Mouse (Mus musculus): ENCODE results near the gene Igfbpl1.

Gene Igfbpl1

GRCm38 (mm10) chr4:45826275-45827040, at the start of gene Igfbpl1:
Igfbpl1 (minus strand) TSS chr4:45826923.
- in situ Hi-C loops (cut with MboI) = no loop called here

DNA sequence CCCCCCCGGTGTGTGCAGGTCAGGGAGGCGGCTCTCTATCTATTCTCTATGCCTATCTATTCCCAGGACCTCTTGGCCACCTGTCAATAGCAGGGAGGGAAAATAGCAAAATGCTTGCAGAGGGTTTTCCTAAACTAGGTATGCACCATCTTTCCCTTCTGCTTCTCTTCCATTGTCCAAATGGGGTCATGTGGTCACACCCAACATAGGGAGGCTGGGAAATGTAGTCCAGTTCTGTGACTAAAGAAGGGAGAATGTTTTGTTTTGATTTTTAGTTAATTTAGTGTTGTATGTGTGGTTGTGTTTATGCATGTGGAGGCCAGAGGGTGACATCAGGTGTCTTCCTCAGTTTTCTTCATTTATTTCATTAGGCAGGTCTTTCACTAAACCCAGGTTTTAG, 45.4 kb upstream of the Igfbpl1 start:
- in situ Hi-C loops (cut with MboI) = no loop called here

DNA sequence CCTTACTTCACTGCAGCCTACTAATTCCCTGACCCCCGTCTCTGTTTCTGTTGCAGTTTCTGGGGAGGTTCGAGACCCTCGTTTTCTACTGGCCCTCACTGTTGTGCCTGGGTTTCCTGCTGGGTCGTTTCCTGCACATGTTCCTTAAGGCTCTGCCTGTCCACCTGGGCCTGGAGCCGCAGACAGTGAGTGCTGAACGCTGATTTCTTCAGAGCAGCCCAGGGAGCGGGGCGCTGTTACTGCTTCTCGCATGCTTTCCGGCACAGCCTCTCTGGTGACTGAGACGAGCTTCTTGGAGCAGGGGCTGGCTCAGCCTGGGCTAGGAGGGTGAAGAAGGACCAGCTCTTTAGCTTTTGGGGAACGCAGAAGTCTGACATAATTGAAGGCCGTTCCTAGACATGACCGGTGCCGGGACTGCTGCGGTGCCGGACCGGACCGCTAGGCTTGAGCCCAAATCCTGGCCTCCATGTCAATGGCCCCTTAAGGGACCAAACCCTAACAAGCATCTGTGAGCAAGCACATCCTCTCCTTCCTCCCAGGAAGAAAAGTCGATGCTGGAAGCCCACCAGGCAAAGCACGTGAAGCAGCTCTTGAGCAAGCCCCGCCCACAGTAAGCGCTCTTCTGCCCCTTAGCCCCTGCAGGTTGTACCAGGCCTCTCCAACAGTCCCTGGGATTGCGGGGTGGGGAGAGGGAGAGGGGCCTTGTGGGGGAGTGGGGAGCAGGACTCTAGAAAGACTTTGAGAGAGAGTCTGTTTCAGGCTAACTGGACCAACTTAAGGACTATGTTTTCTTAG, 42.5 kb upstream of the Igfbpl1 start:
- in situ Hi-C loops (cut with MboI) = no loop called here

GRCm38 (mm10) chr4:45867416-45867815, 40.7 kb upstream of the Igfbpl1 start:
- in situ Hi-C loops (cut with MboI) = no loop called here

- in situ Hi-C loops (cut with MboI) = no loop called here
These were observed 34.4 kb upstream of the Igfbpl1 start for GRCm38 (mm10) chr4:45861160-45861559.

DNA sequence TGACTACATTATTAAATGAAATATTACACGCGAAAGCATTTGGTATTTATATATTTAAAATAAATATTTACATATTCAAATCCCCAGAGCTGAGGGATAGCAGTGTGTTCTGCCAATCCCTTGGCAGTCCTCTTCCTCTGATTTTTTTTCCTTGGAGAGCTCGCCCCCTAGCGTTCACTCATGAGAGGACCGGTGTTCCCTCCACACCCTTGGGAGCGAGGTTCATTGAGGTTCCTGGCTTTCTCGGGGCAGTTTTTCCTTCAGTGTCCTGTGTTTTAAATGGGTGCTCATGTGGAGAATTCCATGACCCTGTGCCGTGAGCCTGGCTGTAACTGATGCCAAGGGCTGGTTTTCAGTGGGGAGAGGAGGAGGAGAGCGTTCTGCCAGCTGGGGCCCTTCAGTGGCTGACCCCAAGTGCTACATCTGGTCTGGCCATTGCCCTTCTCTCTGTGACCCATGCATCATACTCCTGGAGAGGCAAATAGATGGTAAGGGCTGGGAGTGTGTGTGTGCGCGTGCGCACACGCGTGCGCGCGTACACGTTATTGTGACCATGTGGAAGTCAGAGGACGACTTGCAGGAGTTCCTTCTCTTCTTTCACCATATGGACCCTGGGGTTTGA, 29.2 kb upstream of the Igfbpl1 start:
- in situ Hi-C loops (cut with MboI) = no loop called here

- in situ Hi-C loops (cut with MboI) = no loop called here
These were observed 26.9 kb upstream of the Igfbpl1 start for GRCm38 (mm10) chr4:45853496-45854246.

GRCm38 (mm10) chr4:45851640-45852051, 24.9 kb upstream of the Igfbpl1 start:
- in situ Hi-C loops (cut with MboI) = no loop called here

- in situ Hi-C loops (cut with MboI) = no loop called here
These were observed 22.7 kb upstream of the Igfbpl1 start for GRCm38 (mm10) chr4:45849419-45849818.

DNA sequence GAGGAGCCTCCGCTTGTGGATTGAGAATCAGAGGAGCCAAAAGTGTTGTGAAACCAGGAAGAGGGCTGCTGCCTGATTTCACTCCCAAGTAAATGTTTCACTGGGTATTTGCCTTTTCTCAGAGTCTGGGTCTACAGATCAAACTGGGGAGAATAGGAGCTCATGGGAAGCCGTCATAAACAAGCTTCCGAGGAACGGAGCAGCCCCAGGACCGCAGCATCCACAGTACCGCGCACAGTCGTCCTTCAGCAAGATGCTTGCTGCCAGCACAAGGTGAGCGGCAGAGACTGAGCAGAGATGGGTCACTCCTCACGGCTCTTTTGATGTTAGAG, 22.1 kb upstream of the Igfbpl1 start:
- in situ Hi-C loops (cut with MboI) = no loop called here

DNA sequence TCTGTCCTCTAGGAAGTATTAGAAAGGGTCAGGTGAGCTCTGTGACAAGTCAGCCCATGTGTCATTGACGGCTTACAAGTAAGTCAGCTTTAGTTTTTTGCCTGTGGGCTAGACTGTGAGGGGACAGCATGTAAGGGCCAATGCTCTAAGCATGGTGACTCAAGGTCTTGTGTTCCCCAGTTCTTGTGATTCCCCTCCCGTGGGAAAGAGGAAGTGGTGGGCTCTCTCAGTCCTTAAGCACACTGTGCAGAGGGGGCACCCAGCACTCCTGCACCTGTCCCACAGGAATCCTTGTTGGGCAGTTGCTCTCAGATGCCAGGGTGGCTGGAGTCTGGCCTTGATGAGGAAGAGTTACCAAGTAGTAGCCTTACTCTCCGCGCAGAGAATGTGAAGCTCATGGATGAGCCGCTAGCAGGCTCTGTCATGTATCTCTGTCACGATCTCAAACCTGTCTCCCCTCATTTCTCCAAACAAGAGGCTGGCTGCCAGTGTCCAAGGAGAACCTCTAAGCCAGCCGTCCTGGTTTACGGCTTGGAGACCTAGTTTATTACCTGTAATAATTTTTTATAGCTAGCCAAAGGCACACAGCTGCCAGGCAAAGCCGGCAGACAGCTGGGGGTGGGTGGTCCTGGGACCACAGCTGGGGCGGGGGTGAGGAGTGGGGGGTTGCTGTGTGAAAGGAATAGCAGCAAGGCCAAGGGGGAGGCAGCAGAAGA, 21.5 kb upstream of the Igfbpl1 start, which contains the start of gene Stra6l:
Gene Stra6l, plus strand, starts transcription at position 556 of the 716 bp plus-strand sequence.
- in situ Hi-C loops (cut with MboI) = no loop called here

- in situ Hi-C loops (cut with MboI) = no loop called here
These were observed 19.5 kb upstream of the Igfbpl1 start for GRCm38 (mm10) chr4:45846263-45846662.

DNA sequence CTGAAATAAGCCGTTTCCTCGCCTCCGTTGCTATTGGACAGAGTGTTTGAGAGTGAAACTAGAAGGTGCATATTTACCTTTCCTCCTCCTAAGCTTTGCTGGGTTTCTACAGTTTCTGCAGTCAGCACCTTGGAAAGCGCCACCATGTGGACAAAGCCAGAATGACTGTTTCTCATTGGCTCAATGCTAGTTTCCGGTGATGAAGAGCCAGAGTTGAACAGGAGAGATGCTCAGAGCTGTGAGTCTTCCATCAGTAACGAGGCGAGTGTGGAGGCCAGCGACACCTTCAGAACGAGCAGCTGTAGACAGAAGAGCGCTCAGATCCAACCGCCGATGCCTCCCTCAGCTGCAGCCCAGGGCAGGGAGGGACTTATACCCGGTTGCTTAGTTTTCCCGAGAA, 17.6 kb upstream of the Igfbpl1 start:
- in situ Hi-C loops (cut with MboI) = no loop called here

DNA sequence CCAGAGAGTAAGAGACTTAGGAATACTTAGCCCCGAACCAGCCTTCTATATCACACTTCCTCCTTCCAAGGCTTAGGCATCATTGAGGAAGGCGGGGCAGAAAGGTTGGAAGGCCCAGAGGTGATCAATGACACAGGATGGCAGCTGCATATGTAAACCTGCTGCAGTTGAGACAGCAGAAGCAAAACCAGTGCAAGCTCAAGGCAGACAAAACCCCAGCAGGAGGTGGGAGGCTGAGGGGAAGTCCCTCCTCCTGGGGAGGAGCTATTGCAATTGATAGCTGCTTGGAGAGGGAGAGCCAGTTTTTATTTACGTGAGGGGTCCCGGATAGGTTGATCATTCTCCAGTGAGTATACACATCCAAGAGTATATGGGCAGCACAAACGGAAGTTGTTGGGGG, 6.7 kb upstream of the Igfbpl1 start:
- in situ Hi-C loops (cut with MboI) = no loop called here

- in situ Hi-C loops (cut with MboI) = no loop called here
These were observed 5.3 kb upstream of the Igfbpl1 start for GRCm38 (mm10) chr4:45831996-45832395.

DNA sequence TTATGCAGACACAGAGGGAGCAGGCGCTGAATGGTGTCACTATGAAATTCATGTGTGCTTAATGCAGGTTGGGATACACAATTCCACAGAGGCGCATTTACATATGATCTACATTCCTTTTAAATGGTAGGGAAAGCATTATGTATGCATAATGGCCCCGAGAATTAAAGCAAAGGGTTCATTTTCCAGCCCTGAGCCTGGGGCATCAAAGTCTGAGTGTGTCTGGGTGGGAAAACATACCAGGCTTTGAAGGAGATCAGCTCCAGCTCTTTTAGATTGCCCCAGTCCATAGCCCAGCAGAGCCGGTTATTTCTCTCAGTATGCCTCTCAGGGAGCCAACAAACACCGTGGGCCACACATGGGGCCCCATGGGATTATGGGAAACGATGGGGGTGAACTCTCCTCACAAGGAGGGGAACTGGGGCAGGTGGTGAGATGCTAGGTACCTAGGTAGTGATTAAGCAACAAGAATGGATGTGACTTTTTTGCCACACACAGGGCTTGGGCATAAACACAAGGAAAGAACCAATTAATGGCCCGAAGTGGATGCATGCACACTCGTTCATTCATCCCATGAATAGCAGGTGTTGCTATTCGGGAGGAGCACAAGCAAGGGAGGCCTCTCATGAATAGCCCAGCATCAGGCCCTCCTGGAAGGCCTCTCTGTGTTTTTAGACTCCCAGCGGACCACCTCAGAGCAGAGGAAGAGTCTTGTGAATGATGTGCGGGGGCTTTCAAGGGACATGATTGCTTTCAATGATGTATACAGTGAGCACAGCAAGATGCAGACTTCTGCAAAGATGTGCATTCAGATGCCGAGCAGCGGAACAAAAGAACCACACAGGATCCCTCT, 3.4 kb upstream of the Igfbpl1 start:
- in situ Hi-C loops (cut with MboI) = no loop called here

DNA sequence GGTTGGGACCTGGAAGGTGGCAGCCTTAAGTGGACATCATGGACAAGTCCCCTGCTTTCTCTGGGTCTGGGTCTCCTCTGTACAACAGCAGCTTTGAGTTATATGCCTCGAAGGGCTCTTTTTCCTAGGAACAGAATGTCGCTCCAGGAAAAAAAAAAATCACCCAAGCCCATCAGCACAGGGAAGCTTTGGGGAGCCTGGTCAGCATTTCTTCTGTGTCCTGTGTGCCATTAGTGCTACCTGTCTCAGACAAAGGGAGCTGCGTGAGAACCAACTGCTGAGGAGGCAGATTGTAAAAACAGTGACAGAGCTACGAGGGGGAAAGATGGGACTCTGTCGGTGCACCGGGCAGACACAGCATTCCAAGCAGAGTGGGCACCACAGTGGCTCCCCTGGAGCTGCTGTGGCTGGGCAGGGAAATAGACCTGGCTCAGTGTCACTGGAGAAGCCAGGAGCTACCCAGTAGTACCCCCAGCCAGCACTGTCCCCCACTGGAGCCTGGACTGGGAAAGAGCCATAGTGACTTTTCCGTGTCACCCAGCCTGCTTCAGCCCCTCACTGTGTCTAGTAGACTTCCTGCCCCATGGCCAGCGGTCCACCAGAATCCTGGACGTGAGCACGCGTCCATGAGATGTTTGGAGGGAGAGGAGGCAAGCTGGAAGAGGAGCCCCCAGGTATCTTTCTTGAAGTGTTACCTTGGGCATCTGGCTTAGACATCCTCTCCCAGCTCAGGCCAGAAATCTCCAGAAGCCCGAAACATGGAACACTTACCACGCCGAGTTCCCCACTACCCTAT, 1.8 kb downstream of the Igfbpl1 start:
- in situ Hi-C loops (cut with MboI) = no loop called here

DNA sequence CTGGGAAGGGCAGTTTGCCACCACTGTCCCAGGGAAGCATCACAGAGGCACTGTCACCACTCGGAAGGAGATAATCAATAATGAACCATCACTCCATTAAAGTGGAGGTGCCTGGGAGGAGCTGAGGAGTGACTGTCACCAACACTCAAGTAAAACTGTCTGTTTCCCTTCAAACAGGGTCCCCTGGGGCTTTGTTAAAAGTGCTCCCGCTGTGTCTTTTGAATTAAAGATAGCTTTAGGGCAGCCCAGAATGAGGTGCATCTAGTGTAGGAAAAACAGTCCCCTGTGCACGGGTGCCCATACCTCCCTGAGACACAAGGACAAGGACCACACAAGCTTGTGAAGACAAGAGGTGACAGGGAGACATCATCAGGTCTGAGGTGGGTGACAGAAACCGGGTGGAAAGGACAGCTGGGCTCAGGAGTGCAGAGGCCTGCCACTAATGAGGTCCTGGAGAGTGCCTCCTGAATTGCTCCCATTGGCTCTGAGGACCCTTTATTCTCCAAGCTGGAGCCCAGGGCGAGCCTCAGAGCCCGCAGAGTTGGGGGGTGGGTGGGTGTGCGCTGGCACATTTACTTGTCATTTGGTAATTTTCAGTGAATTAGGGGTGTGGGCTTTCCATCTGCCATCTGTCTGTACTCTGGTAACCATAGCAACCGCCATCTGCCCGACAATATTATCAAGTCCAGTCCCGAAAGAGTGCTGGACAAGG, 2.5 kb downstream of the Igfbpl1 start:
- in situ Hi-C loops (cut with MboI) = no loop called here

Data from mature B cell (primary cell).